Mouse (Mus musculus) CH12.LX (cell line): ENCODE measurements around the gene Opcml.

Experiments used
- BHLHE40 ChIP-seq: IDR thresholded peaks from 2 replicates; pipeline ENCODE4 v1.6.1; 2011; ENCODE audit warnings: mild to moderate bottlenecking, low read depth, low read length, improper control_type of control experiment
- CHD2 ChIP-seq: IDR thresholded peaks from 2 replicates; pipeline ENCODE4 v1.6.1; 2011; ENCODE audit warnings: low read length, improper control_type of control experiment
- CTCF ChIP-seq, 2 experiments: IDR thresholded peaks in 1 of 2; conservative IDR thresholded peaks in 1 of 2; 2 replicates each; pipeline ENCODE4 v1.5.1; 2011 to 2012; ENCODE audit warnings: low read depth in 2 of 2, low read length in 2 of 2, improper control_type of control experiment in 1 of 2, inconsistent platforms in 1 of 2, mild to moderate bottlenecking in 1 of 2, moderate library complexity in 1 of 2
- EP300 ChIP-seq: IDR thresholded peaks from 2 replicates; pipeline ENCODE4 v1.6.1; 2011; ENCODE audit warnings: low read length, improper control_type of control experiment
- GABPA ChIP-seq: IDR thresholded peaks from 2 replicates; pipeline ENCODE4 v1.6.1; 2012; ENCODE audit warnings: low read depth, low read length, improper control_type of control experiment, inconsistent platforms; ENCODE audit not compliant: insufficient replicate concordance
- HCFC1 ChIP-seq: IDR thresholded peaks from 2 replicates; pipeline ENCODE4 v1.6.1; 2012; ENCODE audit warnings: low read depth, mild to moderate bottlenecking, inconsistent platforms, low read length, improper control_type of control experiment
- JUN ChIP-seq: IDR thresholded peaks from 2 replicates; pipeline ENCODE4 v1.6.1; 2011; ENCODE audit warnings: low read depth, mild to moderate bottlenecking, low read length, improper control_type of control experiment, moderate library complexity; ENCODE audit not compliant: insufficient read depth
- KAT2A ChIP-seq: IDR thresholded peaks from 2 replicates; pipeline ENCODE4 v1.6.1; 2012; ENCODE audit warnings: low read length, improper control_type of control experiment, inconsistent platforms; ENCODE audit not compliant: insufficient replicate concordance
- NRF1 ChIP-seq: IDR thresholded peaks from 2 replicates; pipeline ENCODE4 v1.6.1; 2014; ENCODE audit warnings: low read depth, mild to moderate bottlenecking, inconsistent platforms, low read length, improper control_type of control experiment, moderate library complexity
- POLR2A ChIP-seq: IDR thresholded peaks from 2 replicates; pipeline ENCODE4 v1.6.1; 2011; ENCODE audit warnings: low read depth, mild to moderate bottlenecking, improper control_type of control experiment, low read length
- SMC3 ChIP-seq: IDR thresholded peaks from 2 replicates; pipeline ENCODE4 v1.6.1; 2011; ENCODE audit warnings: low read depth, low read length, improper control_type of control experiment
- TBP ChIP-seq: conservative IDR thresholded peaks from 2 replicates; pipeline ENCODE4 v1.6.1; 2011; ENCODE audit warnings: low read depth, low read length, improper control_type of control experiment
- TCF12 ChIP-seq: IDR thresholded peaks from 2 replicates; pipeline ENCODE4 v1.6.1; 2014; ENCODE audit warnings: low read depth, mild to moderate bottlenecking, inconsistent platforms, low read length, improper control_type of control experiment
- UBTF ChIP-seq: IDR thresholded peaks from 2 replicates; pipeline ENCODE4 v1.6.1; 2012; ENCODE audit warnings: low read depth, mild to moderate bottlenecking, inconsistent platforms, low read length, improper control_type of control experiment, moderate library complexity

GRCm38 (mm10) chr9:28744771-28745170, 954.2 kb downstream of the Opcml start:
- no peak for TF ChIP-seq HCFC1
- TF ChIP-seq CHD2: no peak
- no peak for TF ChIP-seq CTCF (conservative IDR thresholded peaks at IDR 0.05 in 1 of 2, IDR thresholded peaks at IDR 0.05 in 1 of 2; ENCODE audit: low read depth in 2 of 2, low read length in 2 of 2)
- TF ChIP-seq POLR2A: no peak
- no peak for TF ChIP-seq KAT2A
- TF ChIP-seq EP300: no peak
- TF ChIP-seq GABPA: no peak
- no peak for TF ChIP-seq NRF1
- no peak for TF ChIP-seq UBTF
- no peak for TF ChIP-seq TCF12
- TF ChIP-seq TBP: no peak
- TF ChIP-seq BHLHE40: no peak
- no peak for TF ChIP-seq SMC3
- TF ChIP-seq JUN: no peak
